Mouse (Mus musculus) T-helper 1 cell (primary cell): ENCODE results near the gene Rsph1.

Experiments used
- in situ Hi-C: fragments of 300-600 bp; cut with MboI, MseI; formaldehyde crosslinking; loops from one replicate; pipeline ENCODE4 v1.15.1; 2025; ENCODE audit warnings: high pct_unique_total_duplicates

Gene Rsph1

DNA sequence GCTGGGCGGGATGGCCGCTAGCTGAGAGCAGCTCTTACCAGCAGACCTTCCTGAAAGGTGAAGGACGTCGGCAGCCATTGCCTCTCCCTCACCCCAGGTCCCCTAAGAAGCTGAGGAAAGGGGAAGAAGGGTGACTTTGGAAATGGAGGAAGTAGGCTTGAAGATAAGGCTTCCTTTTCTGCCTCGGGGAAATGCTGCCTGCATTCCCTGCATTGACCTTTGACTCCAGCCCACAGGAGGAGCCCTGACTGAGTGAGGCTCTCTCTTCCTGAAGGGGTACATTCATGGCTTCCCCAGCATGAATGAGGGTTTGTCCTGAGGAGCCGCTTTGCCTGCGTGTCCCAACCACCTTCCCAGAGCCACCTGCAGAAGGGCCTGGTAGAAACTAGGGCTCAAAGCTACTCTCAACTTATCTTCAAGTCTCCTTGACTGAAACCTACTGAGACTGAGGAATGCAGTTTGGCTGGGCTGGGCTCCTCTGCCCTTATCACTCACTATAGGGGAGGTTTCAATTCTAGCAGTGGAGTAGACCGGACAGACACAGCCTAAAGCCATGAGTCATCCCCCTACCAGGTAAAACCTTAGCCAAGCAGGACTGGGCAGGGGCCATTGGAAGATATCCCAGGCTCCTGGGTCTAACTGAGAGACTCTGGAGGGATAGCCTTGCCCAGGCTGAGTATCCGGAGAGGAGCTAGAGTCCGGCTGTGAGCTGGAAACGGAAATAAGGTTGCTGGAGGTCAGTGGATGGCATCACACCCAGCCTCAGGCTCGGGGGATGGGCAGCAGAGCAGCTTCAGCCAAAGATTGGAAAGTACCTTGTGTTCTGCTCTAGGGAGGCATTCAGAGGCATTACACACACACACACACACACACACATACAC lies 28.0 kb upstream of the Rsph1 start:
- in situ Hi-C loops, result no loop called here

DNA sequence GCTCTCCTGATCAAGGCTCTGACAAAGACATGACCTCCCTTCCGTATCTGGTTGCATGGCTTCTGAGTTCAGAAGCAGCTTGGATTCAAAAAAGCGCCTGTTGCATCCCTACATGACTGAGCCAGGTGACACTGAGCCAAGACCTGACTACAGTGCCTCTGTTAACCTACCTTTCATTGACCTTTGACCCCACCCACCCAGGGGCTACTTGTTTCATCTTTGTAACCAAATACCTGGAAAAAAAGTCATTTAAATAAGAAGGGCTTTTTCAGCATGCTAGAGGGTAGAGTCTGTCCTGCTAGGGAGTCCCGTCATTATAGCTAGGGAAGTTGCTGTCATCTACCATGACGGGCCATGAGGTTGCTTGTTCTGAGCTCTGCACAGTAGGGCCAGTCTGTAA lies 26.2 kb upstream of the Rsph1 start:
- in situ Hi-C loops, result no loop called here

DNA sequence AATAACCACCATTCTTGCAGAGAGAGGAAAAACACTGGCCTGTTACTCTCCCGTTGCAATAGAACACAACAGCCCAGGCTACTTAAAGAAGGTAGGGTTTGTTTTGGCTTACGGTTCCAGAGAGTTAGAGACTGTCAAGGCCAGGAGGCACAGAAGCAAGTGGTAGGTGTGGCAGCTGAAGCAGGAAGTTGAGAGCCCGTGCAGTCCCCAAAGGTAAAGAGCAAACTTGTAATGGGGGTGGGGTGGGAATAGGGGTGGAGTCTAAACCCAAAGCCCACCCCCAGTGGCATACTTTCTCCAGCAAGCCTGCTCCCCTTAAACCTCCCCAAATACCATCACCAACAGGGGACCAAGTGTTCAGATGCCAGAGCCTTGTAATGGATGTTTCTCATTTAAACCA lies 23.6 kb upstream of the Rsph1 start:
- in situ Hi-C loops, result no loop called here

- in situ Hi-C loops, result no loop called here
These were observed 22.8 kb upstream of the Rsph1 start for GRCm38 (mm10) chr17:31299981-31300380.

- in situ Hi-C loops, result no loop called here
These were observed 21.4 kb upstream of the Rsph1 start for GRCm38 (mm10) chr17:31298419-31299209.

DNA sequence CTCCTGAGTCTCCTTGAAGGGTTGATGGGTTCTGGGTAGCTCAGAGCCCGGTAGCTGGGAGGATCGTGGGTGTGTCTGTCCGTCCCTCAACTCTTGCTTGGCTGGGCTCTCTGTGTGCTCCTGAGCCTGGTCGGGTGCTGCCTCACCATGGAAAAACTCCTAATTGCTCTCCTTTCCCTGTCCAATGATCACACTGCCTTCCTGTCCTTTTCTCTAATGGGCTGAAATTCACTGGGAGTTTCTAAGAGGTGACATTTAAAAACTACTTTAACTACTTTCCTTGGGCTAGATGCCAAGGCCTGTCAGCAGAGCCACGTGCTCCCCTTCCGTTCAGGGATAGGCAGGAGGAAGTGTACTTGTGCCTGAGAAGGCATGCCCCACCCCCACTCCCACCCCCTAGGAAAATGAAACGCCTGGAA lies 20.3 kb upstream of the Rsph1 start:
- in situ Hi-C loops, result no loop called here

- in situ Hi-C loops, result no loop called here
These were observed 19.0 kb upstream of the Rsph1 start for GRCm38 (mm10) chr17:31295892-31296781.

DNA sequence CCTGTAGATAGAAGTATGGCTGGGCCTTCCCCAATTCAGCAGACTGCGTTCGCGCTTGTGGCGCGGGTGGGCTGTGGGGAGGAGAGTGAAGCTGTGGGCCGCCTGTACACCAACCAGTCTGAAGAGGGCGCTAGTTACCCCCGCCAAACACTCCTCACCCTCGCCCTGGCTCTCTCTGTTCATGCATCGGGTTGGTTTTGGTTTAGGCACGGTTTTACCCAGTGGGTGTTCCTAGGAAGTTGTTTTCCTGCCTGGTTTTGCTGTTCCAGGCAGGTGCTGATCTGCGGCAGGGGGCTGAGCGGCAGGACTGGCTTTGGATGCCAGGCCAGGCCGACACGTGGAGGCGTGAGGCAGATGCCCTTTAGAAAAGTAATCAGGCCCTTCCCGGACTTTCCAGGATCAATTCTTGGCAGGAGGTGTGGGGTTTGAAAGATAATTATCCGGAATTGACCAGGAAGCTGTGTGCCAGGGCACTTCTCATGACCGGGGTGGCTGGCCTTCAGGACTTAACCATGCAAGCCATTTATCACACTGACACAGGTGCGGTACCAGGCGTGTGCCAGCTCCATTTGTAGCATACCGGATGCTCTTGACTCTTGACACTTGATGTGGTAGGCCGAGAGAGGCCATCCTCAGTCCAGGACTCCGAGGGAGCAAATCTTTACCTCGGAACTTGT lies 18.2 kb upstream of the Rsph1 start:
- in situ Hi-C loops, result no loop called here

DNA sequence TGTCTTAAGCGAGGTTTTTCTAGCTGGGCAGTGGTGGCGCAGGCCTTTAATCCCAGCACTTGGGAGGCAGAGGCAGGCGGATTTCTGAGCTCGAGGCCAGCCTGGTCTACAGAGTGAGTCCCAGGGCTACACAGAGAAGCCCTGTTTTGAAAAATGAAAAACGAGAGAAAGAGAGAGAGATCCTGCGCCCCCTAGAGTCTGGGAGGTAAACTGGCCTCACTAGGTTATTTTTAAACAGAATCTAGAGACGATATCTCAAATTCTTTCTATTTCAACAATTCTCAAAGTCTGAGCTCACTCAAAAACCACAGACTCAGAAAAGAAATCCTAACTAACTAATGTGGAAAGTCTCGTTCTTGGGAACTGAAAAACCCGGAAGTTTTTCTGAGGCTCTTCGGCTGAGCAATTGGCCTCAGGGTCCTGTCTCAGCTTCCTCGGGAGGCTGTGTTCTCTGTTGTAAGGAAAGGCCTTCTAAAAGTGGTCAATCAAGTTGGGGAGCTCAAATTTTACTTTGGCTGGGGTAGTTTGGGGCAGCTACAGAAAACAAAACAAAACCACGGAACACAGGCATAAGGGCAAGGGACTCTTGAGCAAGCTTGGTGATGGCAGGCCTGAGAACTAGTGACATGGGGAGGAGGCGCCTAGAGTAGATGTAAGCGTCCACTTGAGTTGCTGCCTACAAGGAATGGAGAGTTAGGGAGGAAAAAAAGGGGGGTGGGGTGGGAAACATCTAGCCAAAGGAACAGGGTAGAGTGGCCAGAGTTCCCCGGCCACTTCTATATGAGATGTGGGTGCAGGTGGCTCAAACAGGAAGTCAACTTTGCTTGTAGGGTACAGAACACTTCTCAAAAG lies 17.4 kb upstream of the Rsph1 start:
- in situ Hi-C loops, result no loop called here

GRCm38 (mm10) chr17:31290859-31291258 lies 13.7 kb upstream of the Rsph1 start:
- in situ Hi-C loops, result no loop called here

- in situ Hi-C loops, result no loop called here
These were observed 13.1 kb upstream of the Rsph1 start for GRCm38 (mm10) chr17:31290311-31290710.

- in situ Hi-C loops, result no loop called here
These were observed 12.0 kb upstream of the Rsph1 start for GRCm38 (mm10) chr17:31288999-31289726.

- in situ Hi-C loops, result no loop called here
These were observed 10.0 kb upstream of the Rsph1 start for GRCm38 (mm10) chr17:31287216-31287615.

DNA sequence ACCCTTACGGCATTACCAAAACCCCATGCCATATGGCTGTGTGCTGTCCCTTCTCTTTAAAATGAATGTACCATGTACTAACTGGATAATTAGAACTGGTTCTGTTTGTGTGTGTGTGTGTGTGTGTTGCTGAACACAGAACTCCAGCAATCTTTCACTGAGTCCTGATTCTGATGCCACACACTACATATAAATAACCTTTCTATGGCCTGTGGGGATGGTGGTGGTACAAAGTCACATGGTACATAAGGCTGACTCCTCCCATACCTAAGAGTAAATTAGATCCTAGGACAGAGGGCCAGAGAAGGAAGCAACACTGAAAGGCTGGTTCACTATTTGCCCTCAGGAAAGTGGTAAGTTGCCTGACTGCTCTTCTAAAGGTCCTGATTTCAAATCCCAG lies 9.3 kb upstream of the Rsph1 start, which contains the start of gene Slc37a1:
Slc37a1 (plus strand) TSS at position 301 of the 400 bp plus-strand sequence.
- in situ Hi-C loops, result no loop called here

- in situ Hi-C loops, result no loop called here
These were observed 8.7 kb upstream of the Rsph1 start for GRCm38 (mm10) chr17:31285867-31286266.

- in situ Hi-C loops, result no loop called here
These were observed 5.5 kb upstream of the Rsph1 start for GRCm38 (mm10) chr17:31282687-31283053.

GRCm38 (mm10) chr17:31281830-31282686 lies 4.9 kb upstream of the Rsph1 start:
- in situ Hi-C loops, result no loop called here

- in situ Hi-C loops, result no loop called here
These were observed 3.1 kb upstream of the Rsph1 start for GRCm38 (mm10) chr17:31280269-31280668.

GRCm38 (mm10) chr17:31279541-31279940 lies 2.4 kb upstream of the Rsph1 start:
- in situ Hi-C loops, result no loop called here
